Mouse (Mus musculus) thymus, adult 18-20 months (tissue): ENCODE data around the gene Gls2.
"Not testable (repeated sequence)": the region's sequence is repeated elsewhere in the genome, so short reads cannot be mapped to it uniquely, and the experiment has no call there.

Experiments
- DNase-seq, 2 experiments: peaks; one replicate each; pipeline ENCODE4 v3.0.0; 2022; ENCODE audit warnings: mixed read lengths in 2 of 2

Gls2 gene

DNA sequence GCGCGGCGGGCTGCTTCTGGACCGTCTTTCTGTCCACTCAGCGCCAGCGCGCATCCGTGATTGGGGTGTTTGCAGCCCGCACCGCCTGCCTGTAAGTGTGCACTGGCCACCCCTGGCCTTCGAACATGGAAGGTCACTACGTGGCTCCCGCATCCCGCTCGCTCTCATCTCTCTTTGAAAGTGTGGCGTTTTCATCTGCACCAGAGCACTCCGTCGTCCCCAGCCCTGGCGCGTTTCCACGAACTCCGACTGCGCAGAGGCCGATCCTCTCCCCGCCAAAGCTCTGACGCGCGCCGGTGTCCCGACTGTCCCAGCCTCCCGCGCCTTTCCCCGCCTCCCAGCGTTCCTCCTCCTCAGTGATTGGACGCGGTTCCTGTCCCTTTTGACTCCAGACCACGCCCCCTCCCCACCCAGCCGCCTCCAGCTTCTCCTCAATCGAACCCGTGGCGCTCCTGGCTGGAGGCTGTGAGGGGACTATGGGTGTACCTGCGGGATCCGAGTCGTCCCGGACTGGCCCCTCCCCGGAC lies at the start of gene Gls2:
TSS of gene Gls2 (plus strand) at position 434 of the 527 bp plus-strand sequence.
- DNase-seq: peak; percentile 89 to 90

DNA sequence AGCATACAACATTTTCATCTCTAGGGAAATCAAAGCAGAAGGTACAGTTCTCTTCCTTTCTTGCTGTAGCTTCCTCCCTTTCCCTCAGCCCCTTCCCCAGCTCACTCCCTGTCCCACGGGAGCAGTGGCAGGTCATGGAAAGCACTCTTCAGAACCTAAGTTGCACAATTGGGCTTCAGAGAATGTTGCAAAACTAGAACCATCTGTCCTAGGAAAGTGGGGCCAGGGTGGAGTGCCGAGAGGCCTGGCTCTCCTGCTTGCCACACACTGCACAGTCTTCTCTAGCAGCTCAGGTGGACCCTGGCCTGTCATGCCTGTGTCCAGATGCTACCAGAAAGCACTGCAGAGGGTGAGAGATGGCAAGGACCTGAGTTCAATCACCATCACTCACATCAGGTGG lies 49.3 kb upstream of the Gls2 start:
- no peak for DNase-seq

DNA sequence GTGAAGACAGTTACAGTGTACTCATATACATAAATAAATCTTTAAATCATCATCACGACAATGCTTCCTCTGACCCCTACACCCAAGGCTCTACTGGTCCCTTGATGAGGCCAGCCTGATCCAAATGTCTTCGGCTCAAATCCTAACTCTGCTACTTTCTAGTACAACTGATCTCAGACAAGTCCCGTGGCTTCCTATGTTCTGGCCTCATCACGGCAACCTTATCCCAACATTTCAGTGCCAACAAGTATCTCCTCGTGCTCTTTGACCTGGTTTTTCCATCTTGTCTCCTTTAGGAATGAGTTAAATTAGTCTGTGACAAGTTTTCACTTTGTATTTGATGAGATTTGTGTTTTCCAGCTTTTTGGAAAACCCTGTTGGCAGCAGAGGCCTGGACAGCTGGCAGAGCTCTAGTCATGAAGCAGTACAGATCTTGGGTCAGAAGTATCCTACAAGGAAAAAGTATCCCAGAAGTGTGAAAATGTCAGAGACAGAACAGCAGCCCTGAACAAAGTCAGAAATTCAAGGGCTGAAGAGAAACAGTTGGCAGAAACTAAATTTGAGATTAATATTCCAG lies 45.4 kb upstream of the Gls2 start:
- DNase-seq: no peak

DNA sequence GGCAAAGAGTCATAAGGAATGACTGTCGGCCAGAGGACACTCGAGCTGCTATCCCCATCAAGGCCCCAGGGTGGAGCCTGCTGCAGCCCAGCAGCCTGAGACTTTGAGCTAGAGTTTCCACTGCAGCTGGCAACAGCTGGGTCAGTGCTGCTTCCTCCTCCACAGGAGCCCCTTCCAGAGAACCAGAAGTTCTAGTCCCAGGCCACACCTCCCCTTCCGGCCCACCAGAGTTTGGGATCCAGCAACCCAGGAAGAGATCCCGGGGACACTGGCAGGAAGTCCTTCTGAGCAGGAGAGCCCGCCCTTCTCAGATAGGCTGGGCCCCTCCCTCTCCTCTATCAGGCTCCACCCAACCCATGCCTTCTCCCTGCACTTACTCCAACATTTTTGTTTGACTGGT lies 44.7 kb upstream of the Gls2 start:
- peak; percentile 29 to 33 for DNase-seq

DNA sequence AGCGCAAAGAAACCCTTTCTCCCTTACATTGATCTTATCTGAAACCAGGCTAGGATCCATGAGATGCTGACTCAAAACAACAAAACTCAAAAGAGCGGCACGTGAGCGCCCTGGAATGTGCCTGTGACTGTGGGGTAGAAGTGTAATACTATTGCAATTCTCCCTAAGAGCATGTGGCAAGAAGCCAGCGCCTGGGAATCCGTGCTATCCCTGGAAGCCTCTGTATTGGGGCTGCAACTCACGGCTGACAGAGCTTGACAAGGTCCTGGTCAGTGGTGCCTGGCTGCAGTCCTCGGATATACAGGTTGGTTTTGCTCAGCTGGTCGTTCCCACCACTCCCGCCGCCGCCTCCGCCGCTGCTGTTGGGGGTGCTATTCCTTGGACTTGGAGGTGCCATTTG lies 43.3 kb upstream of the Gls2 start:
- DNase-seq: no peak

DNA sequence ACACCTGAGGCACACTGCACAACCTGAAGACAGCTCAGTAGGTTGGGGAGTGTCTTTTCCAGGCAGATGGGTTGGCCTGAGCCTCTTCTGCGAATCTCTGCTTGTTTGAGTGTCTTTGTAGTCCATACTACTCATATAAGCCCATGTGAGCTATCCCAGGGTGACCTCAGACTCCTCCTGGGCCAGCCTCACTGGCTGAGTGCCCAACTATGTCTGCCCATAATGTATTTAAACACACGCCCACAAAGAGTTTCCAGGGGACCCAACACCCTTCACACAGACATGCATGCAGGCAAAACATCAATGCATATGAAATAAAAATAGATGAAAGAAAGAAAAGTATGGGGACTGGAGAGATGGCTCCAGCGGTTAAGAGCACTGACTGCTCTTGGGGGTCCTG lies 40.3 kb upstream of the Gls2 start:
- DNase-seq: no peak

DNA sequence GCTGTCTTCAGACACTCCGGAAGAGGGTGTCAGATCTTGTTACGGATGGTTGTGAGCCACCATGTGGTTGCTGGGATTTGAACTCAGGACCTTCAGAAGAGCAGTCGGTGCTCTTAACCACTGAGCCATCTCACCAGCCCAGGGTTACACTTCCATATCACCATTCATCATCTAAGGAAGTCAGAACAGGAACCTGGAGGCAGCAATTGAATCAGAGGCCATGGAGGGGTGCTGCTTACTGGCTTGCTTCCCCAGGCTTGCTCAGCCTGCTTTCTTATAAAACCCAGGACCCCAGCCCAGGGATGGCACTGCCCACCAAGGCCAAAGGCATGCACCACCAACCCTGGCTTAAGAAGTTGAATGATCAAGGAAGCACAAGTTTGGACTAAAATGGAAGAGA lies 28.5 kb upstream of the Gls2 start:
- not testable (repeated sequence) for DNase-seq

DNA sequence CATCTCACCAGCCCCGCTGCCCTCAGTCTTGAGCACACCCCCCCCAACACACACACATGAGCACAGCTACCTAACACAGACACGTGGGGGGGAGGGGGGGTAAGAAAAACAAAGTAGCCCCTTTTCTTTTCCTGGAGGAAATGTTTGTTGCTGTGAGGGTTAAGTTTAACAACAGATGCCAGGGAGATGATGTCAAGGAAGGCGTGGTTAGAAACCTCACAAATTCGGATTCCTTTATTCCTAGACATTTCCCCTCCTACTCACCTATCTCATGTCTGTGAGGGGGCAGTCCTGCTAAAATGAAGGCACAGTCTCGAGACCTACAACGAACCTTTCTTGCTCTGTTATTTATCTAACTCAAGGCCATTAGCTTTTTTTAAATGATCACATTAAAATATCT lies 27.2 kb upstream of the Gls2 start:
- DNase-seq: no peak

DNA sequence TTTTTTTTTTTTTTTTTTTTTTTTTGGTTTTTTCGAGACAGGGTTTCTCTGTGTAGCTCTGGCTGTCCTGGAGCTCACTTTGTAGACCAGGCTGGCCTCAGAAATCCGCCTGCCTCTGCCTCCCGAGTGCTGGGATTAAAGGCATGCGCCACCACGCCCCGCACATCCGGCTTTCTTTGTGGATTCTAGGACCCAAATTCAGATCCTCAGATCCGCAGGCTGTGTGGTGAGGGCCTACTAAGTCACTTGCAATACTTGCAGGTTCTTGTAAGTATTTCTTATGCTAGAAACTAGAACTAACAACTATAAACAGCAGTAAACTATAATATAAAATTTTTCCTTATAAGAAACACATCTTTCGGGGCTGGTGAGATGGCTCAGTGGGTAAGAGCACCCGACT lies 22.9 kb upstream of the Gls2 start:
- not testable (repeated sequence) for DNase-seq

DNA sequence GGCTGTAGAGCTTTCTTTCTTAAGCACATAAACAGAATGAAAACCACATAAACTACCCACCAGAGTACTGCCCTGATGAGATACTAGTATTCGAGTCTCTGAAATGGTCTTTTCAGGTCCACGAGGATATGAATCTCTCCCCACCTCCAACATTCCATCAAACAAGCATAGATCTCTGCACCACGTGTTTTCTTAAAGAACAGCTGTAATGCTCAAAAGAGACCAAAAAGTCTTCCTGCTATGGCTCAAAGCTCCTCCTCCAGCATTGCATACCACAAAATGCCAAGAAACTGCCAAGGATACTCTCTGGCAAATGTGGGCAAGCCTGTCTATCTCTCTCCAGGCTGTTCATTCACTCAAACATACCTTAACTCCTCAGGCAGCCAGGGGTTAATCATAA lies 19.0 kb upstream of the Gls2 start:
- no peak for DNase-seq

DNA sequence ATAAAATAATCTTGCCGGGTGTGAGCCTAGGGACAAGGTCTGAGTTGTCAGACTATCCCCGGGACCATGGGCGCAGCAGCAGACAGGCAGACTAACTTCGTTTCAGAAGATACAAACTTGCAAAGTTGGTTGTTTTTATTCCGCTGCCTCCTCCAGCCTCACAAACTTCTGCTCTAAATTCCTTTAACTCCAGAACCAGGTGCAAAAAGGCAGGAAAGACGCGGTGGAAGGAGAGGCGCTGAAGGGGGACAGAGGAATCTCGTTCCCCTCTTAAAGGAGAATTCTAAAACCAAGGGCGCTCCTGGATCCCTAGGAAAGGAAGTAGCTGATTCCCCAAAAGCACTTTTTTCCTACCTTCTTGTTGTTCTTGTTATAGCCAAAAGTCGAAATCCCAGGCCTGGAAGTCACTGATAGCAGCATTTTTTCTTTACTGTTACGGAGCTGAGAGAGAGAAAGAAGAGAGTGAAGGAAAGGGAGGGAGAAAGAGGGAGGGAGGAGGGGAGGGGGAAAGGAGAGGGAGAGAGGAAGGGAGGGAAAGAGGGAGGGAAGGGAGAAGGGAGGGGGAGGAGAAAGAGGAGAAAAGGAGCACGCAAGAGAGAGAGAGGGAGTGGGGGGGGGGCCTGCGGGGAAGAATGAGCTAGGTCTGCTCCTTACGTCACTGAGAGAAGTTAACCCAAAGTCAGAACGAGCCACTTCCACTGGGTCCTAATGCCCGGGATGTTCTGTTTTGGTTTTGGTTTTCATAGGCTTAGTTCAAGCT lies 18.1 kb upstream of the Gls2 start:
- peak; percentile 25 to 54 for DNase-seq

DNA sequence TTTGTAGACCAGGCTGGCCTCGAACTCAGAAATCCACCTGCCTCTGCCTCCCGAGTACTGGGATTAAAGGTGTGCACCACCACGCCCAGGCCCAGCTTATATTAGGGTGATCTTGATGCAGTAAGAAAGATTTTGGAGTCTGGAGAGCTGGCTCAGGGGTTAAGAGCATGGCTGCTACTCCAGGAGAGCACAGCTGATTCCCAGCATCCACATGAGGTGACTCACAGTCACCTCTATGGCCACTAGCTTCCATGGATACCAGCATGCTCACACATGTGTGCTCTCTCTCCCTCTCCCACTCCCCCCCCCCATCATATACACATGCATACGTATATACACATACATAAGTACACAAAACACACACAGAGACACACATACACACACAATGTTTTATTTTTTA lies 16.9 kb upstream of the Gls2 start:
- DNase-seq: no peak

DNA sequence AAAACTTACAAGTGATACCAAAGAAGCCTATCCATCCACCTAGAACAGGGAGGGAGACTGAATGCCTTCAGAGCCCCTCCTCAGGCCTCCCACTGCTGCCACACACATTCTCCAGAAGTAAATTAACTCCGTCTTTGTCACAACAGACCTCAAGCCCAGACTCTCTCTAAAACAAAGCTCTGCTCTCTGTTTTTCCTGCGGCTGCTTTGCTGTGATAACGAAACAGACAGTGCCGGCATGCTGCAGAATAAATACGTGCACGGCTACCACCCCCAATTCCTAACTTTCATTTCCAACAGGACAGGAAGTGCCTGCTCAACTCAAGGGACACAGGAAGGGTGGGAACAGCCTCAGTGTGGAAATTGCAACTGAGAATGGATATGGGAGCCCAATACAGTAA lies 14.3 kb upstream of the Gls2 start, which contains the start of gene Rbms2:
TSS of gene Rbms2 (minus strand) at position 309 of the 400 bp plus-strand sequence.
- DNase-seq: no peak

DNA sequence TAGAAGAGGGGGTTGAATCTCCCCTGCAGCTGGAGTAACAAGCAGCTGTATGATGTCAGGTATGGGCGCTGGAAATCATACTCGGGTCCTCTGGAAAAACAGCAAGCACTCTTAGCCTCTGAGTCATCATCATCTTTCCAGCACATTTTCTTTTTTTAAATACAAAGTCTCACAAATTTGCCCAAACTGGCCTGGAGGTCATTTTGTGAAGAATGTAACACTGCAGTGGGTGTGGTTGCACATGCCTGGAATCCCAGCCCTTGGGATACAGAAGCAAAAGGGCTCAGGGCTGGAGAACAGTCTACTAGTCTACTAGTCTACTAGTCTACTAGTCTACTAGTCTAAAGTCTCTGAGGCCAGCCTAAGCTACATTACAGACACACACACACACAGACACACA lies 10.0 kb upstream of the Gls2 start:
- no peak for DNase-seq

DNA sequence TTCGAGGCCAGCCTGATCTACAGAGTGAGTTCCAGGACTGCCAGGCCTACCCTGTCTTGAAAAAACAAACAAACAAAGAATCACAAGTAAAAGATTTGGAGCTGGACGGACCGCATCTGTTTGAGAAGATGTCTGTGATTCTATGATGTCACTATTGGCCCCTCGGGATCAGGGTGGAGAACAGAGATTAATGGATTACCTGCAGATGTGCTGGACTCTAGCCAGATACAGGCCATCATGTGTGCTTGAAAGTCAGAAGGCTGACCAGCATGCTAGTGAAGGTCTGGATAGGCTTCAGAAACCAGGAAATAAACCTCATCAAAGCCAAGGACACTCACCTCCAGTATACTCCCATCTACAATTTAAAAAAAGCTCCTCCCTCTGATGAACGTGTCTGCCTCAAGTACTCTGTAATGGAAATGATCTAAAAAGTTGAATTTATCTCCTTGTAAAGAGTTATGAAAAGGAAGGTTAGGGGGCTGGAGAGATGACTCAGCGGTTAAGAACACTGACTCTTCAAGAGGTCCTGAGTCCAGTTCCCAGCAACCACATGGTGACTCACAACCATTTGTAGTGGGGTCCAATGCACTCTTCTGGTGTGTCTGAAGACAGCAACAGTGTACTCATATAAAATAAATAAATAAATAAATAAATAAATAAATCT lies 8.8 kb upstream of the Gls2 start:
- no peak for DNase-seq

DNA sequence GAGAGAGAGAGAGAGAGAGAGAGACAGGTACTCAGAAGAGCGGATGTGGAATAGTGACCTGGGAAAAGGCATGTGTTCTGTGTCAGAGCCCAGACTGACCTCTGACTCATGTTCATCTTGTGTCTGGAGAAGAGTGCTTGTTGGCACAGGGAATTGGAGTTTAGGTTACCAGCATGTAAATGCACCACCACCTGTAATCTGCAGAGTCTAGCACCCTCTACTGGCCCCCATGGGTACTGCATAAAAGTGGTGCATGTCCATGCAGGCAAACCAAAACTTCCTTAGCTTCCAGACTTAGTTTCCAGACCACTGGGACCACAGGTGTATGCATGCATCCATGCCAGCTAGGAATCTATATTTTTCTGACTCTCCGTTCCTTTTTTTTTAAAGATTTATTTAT lies 8.3 kb upstream of the Gls2 start:
- peak; percentile 41 to 47 for DNase-seq

DNA sequence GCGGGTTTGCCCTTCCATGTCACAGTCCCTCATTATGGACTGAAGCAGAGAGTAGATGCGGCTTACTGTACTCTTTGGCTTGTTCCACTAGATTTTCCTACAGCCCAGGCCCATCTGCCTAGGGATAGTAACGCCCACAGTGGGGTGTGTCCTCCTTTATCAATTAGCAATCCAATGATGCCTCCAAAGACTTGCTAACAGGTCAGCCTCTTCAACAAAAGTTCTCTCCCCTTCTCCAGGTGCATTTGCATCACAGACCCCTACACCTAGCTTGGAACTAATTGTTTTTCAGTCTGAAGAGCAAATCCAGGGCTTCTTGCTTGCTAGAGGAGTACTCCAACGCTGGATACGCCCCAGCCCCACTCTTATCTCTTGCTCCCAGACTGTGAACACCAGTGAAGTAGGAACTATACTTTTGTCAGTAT lies 7.1 kb upstream of the Gls2 start:
- no peak for DNase-seq

DNA sequence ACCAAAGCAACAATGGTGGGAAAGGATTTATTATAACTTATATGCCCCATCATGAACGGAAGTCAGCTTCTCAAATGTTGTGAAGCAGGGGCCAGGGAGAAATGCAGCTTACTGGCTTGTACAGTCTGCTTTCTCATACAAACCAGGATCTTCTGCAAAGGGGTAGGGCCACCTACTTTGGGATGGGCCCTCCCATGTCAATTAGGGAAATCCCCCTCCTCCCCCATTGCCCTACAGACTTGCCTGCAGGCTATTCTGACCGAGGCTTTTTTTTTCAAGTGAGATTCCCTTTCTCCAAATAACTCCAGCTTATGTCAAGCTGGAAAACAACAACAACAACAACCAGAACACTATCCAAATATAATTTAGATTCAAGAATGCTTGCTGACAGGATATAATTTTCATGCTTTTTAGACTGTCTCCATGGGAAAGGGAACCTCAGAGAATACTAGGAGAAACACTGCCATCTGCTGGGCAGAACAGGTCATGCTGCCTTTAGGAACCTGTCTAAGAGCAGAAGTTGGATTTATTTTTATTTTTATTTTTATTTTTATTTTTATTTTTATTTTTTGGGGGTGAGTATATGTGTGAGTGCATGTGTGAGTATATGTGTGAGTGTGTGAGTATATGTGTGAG lies 5.9 kb upstream of the Gls2 start:
- peak in 1 of 2 experiments; percentile 39 for DNase-seq

DNA sequence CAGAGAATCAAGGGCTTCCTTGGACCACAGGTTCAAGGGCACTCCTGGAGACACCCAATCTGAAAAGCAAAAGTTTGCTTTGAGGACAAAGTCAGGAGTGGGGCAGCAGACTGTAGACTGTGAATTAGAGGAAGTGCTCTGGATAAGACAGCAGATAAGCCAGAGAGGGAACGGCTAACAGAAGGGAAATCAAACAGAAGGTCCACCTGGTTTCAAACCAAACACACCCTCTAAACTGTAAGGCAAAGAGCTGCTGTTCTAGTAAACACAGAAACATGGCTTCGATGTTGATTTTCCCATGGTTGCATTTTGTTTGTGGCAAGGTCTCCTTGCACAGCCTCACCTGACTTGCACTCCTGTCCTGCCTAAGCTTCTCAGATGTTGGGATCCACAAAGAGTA lies 2.8 kb upstream of the Gls2 start:
- DNase-seq: no peak

DNA sequence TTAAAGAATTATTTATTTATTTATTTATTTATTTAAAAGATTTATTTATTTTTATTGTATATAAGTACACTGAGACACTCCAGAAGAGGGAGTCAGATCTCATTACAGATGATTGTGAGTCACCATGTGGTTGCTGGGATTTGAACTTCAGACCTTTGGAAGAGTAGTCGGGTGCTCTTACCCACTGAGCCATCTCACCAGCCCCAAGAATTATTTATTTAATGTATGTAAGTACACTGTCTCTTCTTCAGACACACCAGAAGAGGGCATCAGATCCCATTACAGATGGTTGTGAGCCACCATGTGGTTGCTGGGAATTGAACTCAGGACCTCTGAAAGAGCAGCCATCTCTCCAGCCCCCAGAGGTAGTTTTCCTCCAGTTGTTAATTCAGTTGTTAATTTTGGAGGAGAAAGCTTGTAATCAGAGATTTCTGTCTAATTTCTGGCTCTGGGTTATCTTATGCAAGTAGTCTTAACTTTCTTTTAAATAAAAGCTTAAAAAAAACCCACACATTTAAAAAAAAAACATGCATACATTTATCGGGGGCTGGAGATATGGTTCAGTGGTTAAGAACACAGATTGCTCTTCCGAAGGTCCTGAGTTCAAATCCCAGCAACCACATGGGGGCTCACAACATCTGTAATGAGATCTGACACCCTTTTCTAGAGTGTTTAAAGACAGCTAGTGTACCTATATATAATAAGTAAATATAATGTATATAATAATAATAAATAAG lies 2.1 kb upstream of the Gls2 start:
- not testable (repeated sequence) for DNase-seq

DNA sequence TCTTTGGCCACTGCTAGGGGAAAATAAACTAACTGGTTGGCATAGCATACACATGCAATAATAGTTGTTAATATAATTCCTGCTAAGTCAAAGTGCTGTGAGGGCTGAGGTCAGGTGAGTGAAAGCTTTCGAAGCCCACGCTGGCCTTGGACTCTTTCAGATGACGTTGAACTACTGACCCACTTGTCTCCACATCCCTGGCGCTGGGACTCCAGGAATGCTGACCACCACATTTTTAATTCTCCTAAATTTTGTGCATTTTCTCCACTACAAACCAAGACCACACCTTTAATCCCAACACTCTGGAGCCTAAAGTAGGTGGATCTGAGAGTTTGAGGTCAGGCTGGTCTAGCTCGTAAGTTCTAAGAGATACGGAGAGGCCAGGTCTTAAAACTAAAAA lies 1.1 kb upstream of the Gls2 start:
- DNase-seq: no peak
